Mouse (Mus musculus) liver, embryonic 16.5 days (tissue): Measurements from ENCODE around the gene Hacd2. TPM values are rescaled to one million over a fixed set of nuclear protein-coding genes. Genes with fewer than 3 reads are reported as not detected.

Experiments used
- ATAC-seq: fragments of 200-750 bp; cut with Nextera tagmentation; 2 replicates; pipeline ENCODE4 v1.8.0; 2017; ENCODE audit warnings: low read depth, mild to moderate bottlenecking, moderate number of reproducible peaks, moderate library complexity
- H3K27ac ChIP-seq: fragments of 300-500 bp; sonication (generic); 2 replicates; pipeline ENCODE4 v1.5.1; 2014; ENCODE audit warnings: mild to moderate bottlenecking, low read length
- H3K27me3 ChIP-seq: fragments of 300-500 bp; sonication (generic); 2 replicates; pipeline ENCODE4 v1.6.1; 2014; ENCODE audit warnings: low read depth, low read length, mixed read lengths; ENCODE audit not compliant: control insufficient read depth, insufficient read depth
- H3K36me3 ChIP-seq: fragments of 300-500 bp; sonication (generic); 2 replicates; pipeline ENCODE4 v1.6.1; 2014; ENCODE audit warnings: mild to moderate bottlenecking; ENCODE audit not compliant: control insufficient read depth, insufficient read depth
- H3K4me1 ChIP-seq: fragments of 300-500 bp; sonication (generic); 2 replicates; pipeline ENCODE4 v1.6.1; 2014; ENCODE audit warnings: low read depth, low read length, mixed read lengths; ENCODE audit not compliant: control insufficient read depth
- H3K4me2 ChIP-seq: fragments of 300-500 bp; sonication (generic); 2 replicates; pipeline ENCODE4 v1.6.1; 2014; ENCODE audit warnings: low read depth, low read length, mixed read lengths
- H3K4me3 ChIP-seq: fragments of 300-500 bp; sonication (generic); 2 replicates; pipeline ENCODE4 v1.5.1; 2014; ENCODE audit warnings: low read depth, mild to moderate bottlenecking, low read length
- H3K9ac ChIP-seq: fragments of 300-500 bp; sonication (generic); 2 replicates; pipeline ENCODE4 v1.6.1; 2014; ENCODE audit warnings: low read depth, low read length
- H3K9me3 ChIP-seq: fragments of 300-500 bp; sonication (generic); replicated peaks from 2 replicates; pipeline ENCODE4 v1.6.1; 2016; ENCODE audit warnings: low read length; ENCODE audit not compliant: control insufficient read depth
- WGBS: fragments of 180-500 bp; shearing (Covaris S2); extraction: QIAGEN DNeasy Blood & Tissue Kit; methylation state at CpG from one replicate; pipeline ENCODE4 v1.1.7; 2014; ENCODE audit not compliant: insufficient replicate concordance; 5-methylcytosine and 5-hydroxymethylcytosine counted together
- polyA plus RNA-seq: library from polyadenylated mRNA; unstranded; fragments of >200 nt; fragmentation: Nextera tagmentation; extraction: Ambion mirVana; gene quantifications from 2 replicates; pipeline ENCODE4 v1.2.1, GENCODE M21; 2015

Gene Hacd2
- polyA plus RNA-seq, 1 experiment from 2014 or later = 109 TPM

DNA sequence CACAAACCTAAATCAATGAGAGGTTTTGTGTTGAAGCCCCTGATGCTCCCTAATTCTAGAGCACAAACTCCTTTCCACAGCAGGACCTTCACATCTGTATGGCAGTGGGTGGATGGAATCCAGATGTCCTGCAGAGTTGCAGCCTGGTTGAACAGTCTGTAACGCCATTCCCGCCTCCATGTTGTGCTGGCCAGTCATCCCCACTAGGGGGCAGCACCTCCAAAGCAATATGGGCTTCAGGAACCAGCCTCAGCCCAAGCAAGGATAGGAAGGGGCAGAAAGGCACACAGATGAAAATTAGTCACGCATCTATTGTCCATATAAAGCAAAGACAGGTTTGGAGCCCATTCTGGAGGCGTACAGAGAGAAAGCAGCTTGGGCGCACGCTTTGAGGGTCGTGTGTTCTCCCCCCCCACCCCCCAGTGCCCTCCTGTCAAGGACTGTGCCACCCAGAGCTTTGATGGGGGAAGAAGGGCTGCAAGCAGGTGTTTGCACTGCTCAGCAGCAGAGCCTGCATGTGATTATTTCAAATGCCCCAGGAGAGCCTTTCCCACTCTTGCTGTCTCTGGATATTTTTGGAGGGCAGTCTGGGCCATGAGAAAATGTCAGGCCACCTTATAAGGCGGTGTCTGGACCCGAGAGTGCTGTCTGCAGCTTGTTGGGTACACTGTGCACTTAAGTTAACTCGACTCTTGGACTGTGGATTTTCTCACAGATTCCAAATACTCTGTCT is 88.3 kb downstream of the Hacd2 start:
- no peak; the same call in 1 of the 2 replicates for ATAC-seq
- H3K27me3 ChIP-seq = no peaks in the 10 kb centered on the region
- H3K9ac ChIP-seq = no peak overlapping the region
- H3K4me3 ChIP-seq = no peak overlapping the region
- no peak overlapping the region for H3K4me2 ChIP-seq
- H3K27ac ChIP-seq = no peak overlapping the region
- WGBS = 39% methylated on average over 10 of the region's 10 CpGs
- H3K9me3 ChIP-seq = no peaks in the 10 kb centered on the region
- H3K4me1 ChIP-seq = no peaks in the 10 kb centered on the region
- H3K36me3 ChIP-seq = no peaks in the 10 kb centered on the region; the same call in 1 of the 2 replicates

DNA sequence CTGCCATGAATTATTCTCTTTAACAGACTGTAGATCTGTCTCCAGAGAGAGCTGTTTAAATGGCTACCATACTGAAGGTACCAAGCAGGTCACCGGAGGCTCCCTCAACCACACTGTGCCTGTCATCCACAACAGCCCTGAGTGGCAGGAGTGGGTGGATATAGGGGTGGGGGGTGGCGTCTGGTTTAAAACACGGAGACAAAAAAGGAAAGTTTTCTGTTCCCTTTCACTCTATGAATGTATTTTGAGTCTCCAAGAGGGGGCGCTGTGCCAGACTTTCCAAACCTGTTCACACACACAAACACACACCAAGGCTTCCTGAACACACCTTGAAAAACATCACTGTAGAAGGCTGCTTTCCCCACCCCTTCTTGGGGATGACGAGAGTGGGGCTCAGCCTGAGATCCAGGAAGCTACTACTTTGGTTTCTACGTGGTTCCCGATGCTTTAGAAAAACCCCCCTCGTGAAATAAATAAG is 89.0 kb downstream of the Hacd2 start:
- Histone ChIP-seq H3K9me3 (no peaks in the 10 kb centered on the region), H3K4me1 (no peaks in the 10 kb centered on the region), H3K27me3 (no peaks in the 10 kb centered on the region), H3K36me3 (no peaks in the 10 kb centered on the region; the same call in 1 of the 2 replicates), H3K4me3 (no peak overlapping the region), H3K27ac (no peak overlapping the region), H3K9ac (no peak overlapping the region), H3K4me2 (no peak overlapping the region)
- 59% methylated on average over 8 of the region's 8 CpGs for WGBS
- ATAC-seq = no peak

DNA sequence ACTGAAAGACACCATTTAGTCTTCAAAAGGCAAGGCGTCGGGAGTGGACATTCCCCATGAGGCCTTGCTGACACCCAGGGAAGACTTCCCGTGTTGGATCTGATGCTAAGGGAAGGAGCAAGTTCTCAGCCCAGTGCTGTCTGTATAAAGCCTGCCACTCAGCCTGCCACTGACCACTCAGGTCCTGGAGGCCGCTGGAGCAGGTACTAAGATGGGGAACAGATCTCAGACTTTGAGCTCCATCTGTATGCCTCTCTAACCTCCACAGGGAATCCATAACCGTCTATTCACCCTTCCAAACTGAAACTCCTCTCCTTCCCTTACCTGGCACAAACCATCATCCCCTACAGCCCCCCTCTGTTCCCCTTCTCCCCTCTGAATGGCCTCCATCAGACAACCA is 91.3 kb downstream of the Hacd2 start:
- no peak for ATAC-seq
- no peak overlapping the region for H3K4me3 ChIP-seq
- no peak overlapping the region for H3K9ac ChIP-seq
- no peak overlapping the region for H3K27ac ChIP-seq
- H3K4me2 ChIP-seq = no peak overlapping the region
- 67% methylated on average over 5 of the region's 5 CpGs for WGBS
- no peaks in the 10 kb centered on the region for H3K4me1 ChIP-seq
- no peaks in the 10 kb centered on the region for H3K27me3 ChIP-seq
- H3K9me3 ChIP-seq = no peaks in the 10 kb centered on the region
- no peaks in the 10 kb centered on the region; the same call in 1 of the 2 replicates for H3K36me3 ChIP-seq

DNA sequence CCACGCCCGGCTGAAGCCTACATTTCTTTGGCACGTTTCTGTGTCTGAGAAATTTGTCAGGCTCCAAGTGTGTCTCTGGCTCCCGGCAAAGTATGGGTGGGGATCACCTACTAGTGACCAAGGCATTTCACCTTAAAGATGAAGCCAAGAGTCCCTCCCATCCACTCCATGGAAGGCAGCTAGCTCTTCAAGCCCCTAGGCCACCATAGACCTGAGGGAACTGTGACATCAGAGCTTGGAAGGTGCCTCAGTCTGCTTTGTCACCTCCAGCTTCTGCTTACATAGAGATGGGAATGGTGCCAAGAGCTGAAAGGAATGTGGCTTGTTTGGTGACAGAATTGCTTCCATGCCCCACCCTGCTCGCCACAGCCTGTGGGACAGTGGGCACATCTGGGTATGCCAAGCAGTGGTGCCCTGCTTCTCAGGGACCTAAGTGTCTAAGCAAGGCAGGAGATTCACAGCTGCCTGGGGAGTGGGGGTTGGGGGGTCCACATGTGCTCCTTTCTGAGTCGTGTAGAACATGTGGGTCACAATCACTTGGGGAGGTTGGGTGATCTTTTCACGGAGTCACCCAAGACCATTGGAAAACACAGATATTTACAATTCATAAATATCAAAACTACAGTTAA is 94.2 kb downstream of the Hacd2 start:
- no peaks in the 10 kb centered on the region for H3K27me3 ChIP-seq
- no peak overlapping the region for H3K27ac ChIP-seq
- no peak for ATAC-seq
- WGBS = 57% methylated on average over 7 of the region's 7 CpGs
- no peak overlapping the region for H3K4me3 ChIP-seq
- no peak overlapping the region for H3K9ac ChIP-seq
- no peaks in the 10 kb centered on the region for H3K4me1 ChIP-seq
- no peak overlapping the region for H3K4me2 ChIP-seq
- no peaks in the 10 kb centered on the region for H3K36me3 ChIP-seq
- 0 out of 2 replicates have a peak, but pooled peaks cover 2% of the 10 kb centered on the region for H3K9me3 ChIP-seq

DNA sequence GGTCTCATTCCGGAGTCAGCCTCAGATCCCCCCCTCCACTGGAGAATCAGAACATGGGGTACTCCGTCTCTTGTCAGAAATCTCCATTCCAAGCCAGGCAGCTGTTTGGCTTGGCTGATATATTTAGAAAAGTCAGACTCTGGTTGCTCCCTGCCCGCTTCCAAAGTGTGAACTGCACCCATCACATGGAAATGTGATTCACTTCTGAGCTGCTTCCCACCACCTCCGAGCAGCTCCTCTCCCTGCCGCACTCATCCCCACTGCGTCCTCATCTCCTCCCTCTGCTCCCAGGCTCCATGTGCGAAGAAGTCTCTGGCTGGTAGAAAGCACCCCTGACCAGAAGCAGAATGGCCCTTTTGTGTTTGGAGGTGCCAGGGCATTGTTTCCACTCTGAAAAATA is 95.2 kb downstream of the Hacd2 start:
- H3K9me3 ChIP-seq = 0 out of 2 replicates have a peak, but pooled peaks cover 2% of the 10 kb centered on the region
- no peaks in the 10 kb centered on the region for H3K27me3 ChIP-seq
- 65% methylated on average over 7 of the region's 7 CpGs for WGBS
- no peak overlapping the region for H3K27ac ChIP-seq
- no peak overlapping the region for H3K4me2 ChIP-seq
- no peaks in the 10 kb centered on the region for H3K36me3 ChIP-seq
- ATAC-seq = no peak
- no peak overlapping the region for H3K4me3 ChIP-seq
- H3K4me1 ChIP-seq = no peaks in the 10 kb centered on the region
- no peak overlapping the region for H3K9ac ChIP-seq

DNA sequence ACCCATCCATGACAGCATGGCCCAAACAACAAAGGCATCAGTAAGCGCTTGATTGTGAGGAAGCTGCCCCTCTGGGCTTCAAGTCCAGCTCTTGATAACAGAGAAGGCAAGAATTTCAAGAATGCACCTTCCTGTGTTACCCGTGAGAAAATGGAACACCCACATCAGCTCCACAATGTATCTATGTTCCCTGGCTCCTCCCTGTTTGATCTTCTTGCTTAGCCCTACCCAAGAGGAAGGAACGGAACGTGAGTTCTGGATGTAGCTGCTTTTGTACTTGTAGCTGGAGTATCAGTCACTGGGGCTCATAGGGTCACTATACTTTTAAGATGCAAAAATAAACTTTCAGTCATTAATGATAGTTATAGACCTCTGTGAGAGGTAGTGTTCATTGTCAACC is 98.4 kb downstream of the Hacd2 start:
- no peak overlapping the region for H3K9ac ChIP-seq
- H3K36me3 ChIP-seq = no peaks in the 10 kb centered on the region
- no peak overlapping the region for H3K27ac ChIP-seq
- ATAC-seq = no peak
- H3K4me1 ChIP-seq = no peaks in the 10 kb centered on the region
- H3K4me3 ChIP-seq = no peak overlapping the region
- no peak overlapping the region for H3K4me2 ChIP-seq
- H3K9me3 ChIP-seq = 0 out of 2 replicates have a peak, but pooled peaks cover 2% of the 10 kb centered on the region
- 59% methylated on average over 4 of the region's 4 CpGs for WGBS
- H3K27me3 ChIP-seq = no peaks in the 10 kb centered on the region

DNA sequence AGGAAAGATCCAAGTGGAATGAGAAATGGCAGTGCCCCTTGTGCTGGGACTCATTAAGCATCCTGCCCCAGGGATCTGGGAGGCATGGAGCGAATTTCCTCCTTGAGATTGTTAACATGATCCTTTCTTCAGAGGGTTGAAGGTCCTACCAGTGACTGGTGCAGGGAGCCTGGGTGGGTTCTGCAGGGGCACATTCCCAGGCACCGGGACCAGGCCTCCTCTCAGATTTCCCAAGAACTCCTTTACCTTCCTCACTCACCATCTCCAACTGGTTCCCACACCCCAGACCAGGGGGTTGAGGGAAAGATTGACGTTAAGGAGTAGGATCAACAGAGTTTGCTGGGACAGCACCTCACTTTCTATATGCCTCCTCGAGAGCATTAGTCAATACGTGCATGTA is 105.0 kb downstream of the Hacd2 start:
- Histone ChIP-seq H3K4me2 (no peak overlapping the region), H3K27me3 (no peaks in the 10 kb centered on the region), H3K9me3 (no peaks in the 10 kb centered on the region), H3K4me3 (no peak overlapping the region), H3K4me1 (no peaks in the 10 kb centered on the region), H3K9ac (no peak overlapping the region), H3K27ac (no peak overlapping the region), H3K36me3 (no peaks in the 10 kb centered on the region)
- WGBS = 66% methylated on average over 5 of the region's 5 CpGs
- no peak for ATAC-seq

DNA sequence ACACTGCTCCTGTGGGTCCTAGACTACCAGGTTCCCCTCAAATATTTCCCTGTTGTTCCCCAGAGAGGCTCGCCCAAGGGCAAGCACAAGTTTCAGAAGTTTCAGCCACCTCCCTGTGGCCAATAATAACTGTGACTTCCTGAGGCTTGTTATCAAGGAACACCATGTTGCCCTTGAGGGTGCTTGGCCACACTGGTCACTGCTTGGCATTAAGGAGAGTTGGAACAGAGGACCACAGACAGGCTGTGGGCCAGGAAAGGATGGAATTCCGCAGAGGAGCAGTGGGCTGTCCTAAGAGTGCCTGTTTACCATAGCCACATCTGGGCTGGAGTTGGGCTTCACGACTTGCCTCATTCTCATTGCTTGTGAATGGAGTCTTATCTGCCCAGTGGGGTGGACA is 107.9 kb downstream of the Hacd2 start:
- H3K27me3 ChIP-seq = no peaks in the 10 kb centered on the region

DNA sequence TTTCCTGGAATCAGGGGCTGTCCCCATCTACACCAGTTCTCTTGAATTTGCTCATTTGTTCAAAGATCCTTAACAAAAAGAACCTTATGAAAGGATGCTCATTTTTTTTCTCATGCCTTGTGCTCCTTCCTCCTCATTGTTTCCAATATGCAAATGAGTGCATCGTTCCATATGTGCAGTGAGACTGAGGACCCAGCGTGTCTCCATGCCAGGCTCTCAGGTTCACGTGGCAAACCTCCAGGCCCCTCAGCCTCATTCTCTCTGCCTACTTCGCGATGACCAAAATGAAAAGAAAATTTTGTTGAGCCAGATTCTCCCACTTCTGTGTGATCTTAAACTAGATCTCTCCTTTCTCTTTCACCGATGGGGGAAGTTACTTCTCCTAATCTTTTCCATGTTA is 117.2 kb downstream of the Hacd2 start:
- Histone ChIP-seq H3K27me3 (no peaks in the 10 kb centered on the region), H3K27ac (no peak overlapping the region), H3K9me3 (no peaks in the 10 kb centered on the region), H3K9ac (no peak overlapping the region), H3K36me3 (no peaks in the 10 kb centered on the region), H3K4me3 (no peak overlapping the region), H3K4me2 (no peak overlapping the region), H3K4me1 (no peaks in the 10 kb centered on the region)
- ATAC-seq = no peak
- 67% methylated on average over 6 of the region's 6 CpGs for WGBS

More for the DNA sequence above, 107.9 kb downstream of the Hacd2 start:
- Histone ChIP-seq H3K36me3 (no peaks in the 10 kb centered on the region), H3K4me1 (no peaks in the 10 kb centered on the region), H3K4me2 (no peak overlapping the region), H3K4me3 (no peak overlapping the region), H3K9ac (no peak overlapping the region), H3K9me3 (no peaks in the 10 kb centered on the region), H3K27ac (no peak overlapping the region)
- WGBS = 37% methylated on average over 3 of the region's 3 CpGs
- no peak for ATAC-seq
